9 mouse cellular contexts compared by ENCODE assay signal in the genomic region with DNA sequence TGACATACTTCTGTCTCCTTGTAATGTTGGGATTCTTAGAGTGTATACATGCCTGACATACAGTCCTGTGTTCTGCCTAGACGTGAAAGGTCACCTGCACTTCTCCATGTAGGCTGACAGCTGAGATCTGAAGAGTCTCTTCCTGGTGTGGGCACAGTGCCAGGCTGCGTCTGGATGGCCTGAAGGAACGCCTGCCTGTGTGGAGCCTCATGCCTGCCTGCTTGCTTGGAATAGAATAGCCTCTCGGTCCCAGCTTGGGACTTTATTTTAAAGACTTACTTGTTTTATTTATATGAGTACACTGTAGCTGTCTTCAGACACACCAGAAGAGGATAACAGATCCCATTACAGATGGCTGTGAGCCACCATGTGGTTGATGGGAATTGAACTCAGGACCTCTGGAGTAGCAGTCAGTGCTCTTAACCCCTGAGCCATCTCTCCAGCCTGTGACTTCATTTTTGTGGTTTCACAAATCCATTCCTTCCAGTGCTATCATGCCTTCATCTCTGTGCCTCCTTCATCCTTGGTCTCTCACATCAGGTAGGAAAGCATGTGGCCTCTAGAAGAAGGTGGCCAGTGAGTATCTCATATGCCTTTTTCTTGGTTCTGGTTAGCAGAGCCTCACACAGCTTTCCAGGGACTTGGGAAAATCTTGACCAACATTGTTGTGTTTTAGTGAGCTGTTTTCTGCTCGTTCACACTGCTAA. TPM values are rescaled to one million over a fixed set of nuclear protein-coding genes. Genes with fewer than 3 reads are reported as not detected.
DNase-seq lines count a peak whose midpoint lies in the region; ATAC-seq lines count a peak whose summit lies in the region.
"Had no signal": no experiment of that assay in that cellular context is flagged by ENCODE, and none has a peak within 500 bp of the region (broad histone marks: within the 10 kb centered on the region; RNA-seq: fewer than 3 reads in every experiment).

No protein-coding gene starts in this region.

- H3K9ac ChIP-seq in kidney, embryonic 16.5 days (replicated peaks; ENCODE audit: low read length) = no peak overlapping the region
- no peak overlapping the region for H3K9ac ChIP-seq in intestine, embryonic 15.5 days

- H3K4me1 ChIP-seq in kidney, embryonic 16.5 days (ENCODE audit: insufficient read depth, low read length) = peaks cover 23% of the 10 kb centered on the region
- H3K4me1 ChIP-seq in intestine, embryonic 15.5 days (replicated peaks) = peaks cover 29% of the 10 kb centered on the region

- no peak overlapping the region for H3K4me3 ChIP-seq in kidney, embryonic 16.5 days (ENCODE audit: low read length)
- no peak overlapping the region for H3K4me3 ChIP-seq in intestine, embryonic 15.5 days (replicated peaks)

- H3K9me3 ChIP-seq in kidney, embryonic 16.5 days (ENCODE audit: low read length) = no peaks in the 10 kb centered on the region
- no peaks in the 10 kb centered on the region for H3K9me3 ChIP-seq in intestine, embryonic 15.5 days

- no peak overlapping the region for H3K27ac ChIP-seq in kidney, embryonic 16.5 days (ENCODE audit: low read length)
- peak overlapping the region; percentile 6; the same call in 1 of the 2 replicates for H3K27ac ChIP-seq in intestine, embryonic 15.5 days
- H3K27ac ChIP-seq: kidney, postnatal 0 days had no signal

- no peaks in the 10 kb centered on the region for H3K27me3 ChIP-seq in kidney, embryonic 16.5 days (ENCODE audit: insufficient read depth, low read length)
- H3K27me3 ChIP-seq in intestine, embryonic 15.5 days (replicated peaks) = no peaks in the 10 kb centered on the region

- peak; percentile 56 for DNase-seq in kidney, adult 9 months
- peak; percentile 41 for DNase-seq in adipocyte (ENCODE audit: low spot score)
- peak; percentile 67 to 75 for DNase-seq in cerebellum, postnatal 36 days
- DNase-seq in embryo, embryonic 9.5 days (ENCODE audit: extremely low spot score) = no peak
- no peak for DNase-seq in layer of hippocampus, postnatal 14 days (ENCODE audit: low spot score in 2 of 2)
- no peak for DNase-seq in layer of hippocampus, adult 18-20 months (ENCODE audit: low spot score in 2 of 2)

- no peak overlapping the region; the same call in 1 of the 2 replicates for H3K4me2 ChIP-seq in kidney, embryonic 16.5 days (replicated peaks; ENCODE audit: low read depth, low read length)
- no peak overlapping the region for H3K4me2 ChIP-seq in intestine, embryonic 15.5 days (replicated peaks)

- no peak for ATAC-seq in kidney, embryonic 16.5 days (ENCODE audit: low FRiP score, low TSS enrichment)
- ATAC-seq in intestine, embryonic 15.5 days = 0 out of 2 replicates have a peak, but pooled peaks have one; percentile 4

- H3K36me3 ChIP-seq in kidney, embryonic 16.5 days (ENCODE audit: insufficient read depth, low read length) = no peaks in the 10 kb centered on the region
- H3K36me3 ChIP-seq in intestine, embryonic 15.5 days = no peaks in the 10 kb centered on the region

- 50% methylated on average over 5 of the region's 5 CpGs for WGBS in kidney, embryonic 16.5 days
- 37% methylated on average over 5 of the region's 5 CpGs for WGBS in intestine, embryonic 15.5 days

RNA-seq across cellular contexts. Expression of a gene that starts 26.4 kb away (rescaled TPM):
- 56.7 and 60.0 TPM in 2 replicates for polyA plus RNA-seq in kidney, embryonic 16.5 days (2015; fragmentation: Nextera tagmentation; extraction: Ambion mirVana)
- 41.1 and 54.2 TPM in 2 replicates for polyA plus RNA-seq in intestine, embryonic 15.5 days (2015; fragmentation: Nextera tagmentation; extraction: Ambion mirVana)
- total RNA-seq in layer of hippocampus, postnatal 14 days (2021) = 10 to 100 TPM; 65.4 to 67.7 TPM
- total RNA-seq in layer of hippocampus, adult 18-20 months (2021) = 10 to 100 TPM; 64.8 to 68.8 TPM

RNA-seq across cellular contexts. Expression of a gene that starts 52.2 kb away (rescaled TPM):
- 1.9 and 2.6 TPM in 2 replicates for polyA plus RNA-seq in kidney, embryonic 16.5 days (2015; fragmentation: Nextera tagmentation; extraction: Ambion mirVana)
- 3.7 and 4.2 TPM in 2 replicates for polyA plus RNA-seq in intestine, embryonic 15.5 days (2015; fragmentation: Nextera tagmentation; extraction: Ambion mirVana)
- total RNA-seq in layer of hippocampus, postnatal 14 days (2021) = under 1 TPM; 0.14 to 0.21 TPM
- total RNA-seq in layer of hippocampus, adult 18-20 months (2021) = under 1 TPM in 1 of 2 experiments, not detected in 1; 0.52 TPM

Comparison
In these comparisons a context has a peak if more than half of its experiments do, and no peak if none do; other contexts are left out.
1. DNase-seq: peak in kidney, adult 9 months (single experiment), adipocyte (single experiment) and cerebellum, postnatal 36 days (2 of 2); none in embryo, embryonic 9.5 days (single experiment), layer of hippocampus, postnatal 14 days (0 of 2) and layer of hippocampus, adult 18-20 months (0 of 2).